Mouse (Mus musculus) stomach, postnatal 0 days (tissue): Measurements from ENCODE around the gene Nfib. TPM values are rescaled to one million over a fixed set of nuclear protein-coding genes. Genes with fewer than 3 reads are reported as not detected.

Source experiments
- ATAC-seq: fragments of 200-750 bp; cut with Nextera tagmentation; 2 replicates; pipeline ENCODE4 v1.8.0; 2017; ENCODE audit not compliant: low FRiP score, low TSS enrichment
- DNase-seq: peaks from one replicate; pipeline ENCODE4 v3.0.0-alpha.2; 2016; ENCODE audit warnings: low spot score
- H3K27ac ChIP-seq: fragments of 300-500 bp; sonication (generic); replicated peaks from 2 replicates; pipeline ENCODE4 v1.5.1; 2014; ENCODE audit warnings: mild to moderate bottlenecking, control low read depth
- H3K27me3 ChIP-seq: fragments of 300-500 bp; sonication (generic); 2 replicates; pipeline ENCODE4 v1.6.1; 2014; ENCODE audit warnings: low read length; ENCODE audit not compliant: control insufficient read depth, insufficient read depth
- H3K36me3 ChIP-seq: fragments of 300-500 bp; sonication (generic); 2 replicates; pipeline ENCODE4 v1.6.1; 2014; ENCODE audit warnings: low read length, mixed read lengths; ENCODE audit not compliant: control insufficient read depth, insufficient read depth
- H3K4me1 ChIP-seq: fragments of 300-500 bp; sonication (generic); replicated peaks from 2 replicates; pipeline ENCODE4 v1.6.1; 2014; ENCODE audit warnings: antibody characterized with exemption; ENCODE audit not compliant: control insufficient read depth, insufficient read depth
- H3K4me2 ChIP-seq: fragments of 300-500 bp; sonication (generic); replicated peaks from 2 replicates; pipeline ENCODE4 v1.6.1; 2014; ENCODE audit warnings: low read depth, mild to moderate bottlenecking, control low read depth, moderate library complexity
- H3K4me3 ChIP-seq: fragments of 300-500 bp; sonication (generic); 2 replicates; pipeline ENCODE4 v1.5.1; 2014; ENCODE audit warnings: low read depth, low read length, control low read depth
- H3K9ac ChIP-seq: fragments of 300-500 bp; sonication (generic); 2 replicates; pipeline ENCODE4 v1.6.1; 2014; ENCODE audit warnings: mild to moderate bottlenecking, low read length, control low read depth, mixed read lengths
- H3K9me3 ChIP-seq: fragments of 300-500 bp; sonication (generic); 2 replicates; pipeline ENCODE4 v1.6.1; 2016; ENCODE audit warnings: low read length; ENCODE audit not compliant: control insufficient read depth
- CTCF ChIP-seq: IDR thresholded peaks from 2 replicates; pipeline ENCODE4 v1.5.1; 2016; ENCODE audit warnings: antibody characterized with exemption, low read depth, mild to moderate bottlenecking, moderate library complexity
- EP300 ChIP-seq: optimal IDR thresholded peaks from 2 replicates; pipeline ENCODE3; 2016; ENCODE audit warnings: antibody characterized with exemption
- WGBS: fragments of 180-500 bp; shearing (Covaris S2); extraction: QIAGEN DNeasy Blood & Tissue Kit; methylation state at CpG from one replicate; pipeline ENCODE4 v1.1.7; 2014; 5-methylcytosine and 5-hydroxymethylcytosine counted together
- polyA plus RNA-seq: library from polyadenylated mRNA; unstranded; fragments of >200 nt; fragmentation: Nextera tagmentation; extraction: Ambion mirVana; gene quantifications from 2 replicates; pipeline ENCODE4 v1.2.1, GENCODE M21; 2015

The Nfib gene
- polyA plus RNA-seq, 1 experiment from 2014 or later: 19.9 TPM

DNA sequence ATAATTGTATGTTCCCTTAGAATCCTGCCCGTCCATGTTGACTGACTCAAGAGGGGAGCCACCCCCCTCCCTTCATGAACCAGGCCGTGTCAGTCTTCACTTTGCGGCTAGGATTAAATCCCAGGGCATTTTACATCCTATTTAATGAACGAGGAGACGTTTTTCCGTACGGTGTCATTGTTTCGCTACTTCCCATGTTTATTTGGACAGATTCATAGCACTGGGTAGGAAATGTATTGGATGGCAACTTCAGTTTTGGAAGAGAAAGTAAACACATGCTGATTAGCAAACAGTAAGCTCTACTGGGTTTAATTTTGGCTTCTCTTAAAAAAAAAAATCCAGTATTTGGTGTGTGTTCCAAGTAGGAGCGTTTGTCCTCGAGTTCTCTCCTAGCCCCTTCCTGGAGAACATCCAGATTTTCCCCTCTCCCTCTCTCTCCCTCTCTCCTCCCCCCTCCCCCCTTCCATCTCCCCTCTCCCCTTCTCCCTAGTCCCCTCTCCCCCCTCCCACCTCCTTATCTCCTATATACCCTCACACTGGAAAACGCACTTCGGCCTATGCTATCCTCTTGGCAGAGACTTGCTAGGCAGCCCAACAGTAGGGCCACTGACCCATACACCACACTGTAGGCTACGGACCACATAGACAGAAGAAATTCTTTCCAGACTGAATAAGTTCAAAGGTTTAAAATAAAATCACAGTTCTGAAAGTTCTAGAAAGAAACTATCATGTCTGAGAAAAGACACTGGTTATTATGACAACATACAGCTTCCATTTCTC lies 271.4 kb downstream of the Nfib start:
- ATAC-seq (no peak), DNase-seq (no peak)
- Histone ChIP-seq H3K4me1 (peaks cover 6% of the 10 kb centered on the region; the same call in 1 of the 2 replicates), H3K27me3 (no peaks in the 10 kb centered on the region), H3K9me3 (no peaks in the 10 kb centered on the region), H3K27ac (peak overlapping the region; percentile 18; the same call in 1 of the 2 replicates), H3K4me2 (0 out of 2 replicates have a peak overlapping the region, but pooled peaks have one; percentile 8), H3K36me3 (no peaks in the 10 kb centered on the region), H3K4me3 (no peak overlapping the region), H3K9ac (no peak overlapping the region)
- TF ChIP-seq CTCF (no peak), EP300 (no peak)
- WGBS: 53% methylated on average over 13 of the region's 13 CpGs

DNA sequence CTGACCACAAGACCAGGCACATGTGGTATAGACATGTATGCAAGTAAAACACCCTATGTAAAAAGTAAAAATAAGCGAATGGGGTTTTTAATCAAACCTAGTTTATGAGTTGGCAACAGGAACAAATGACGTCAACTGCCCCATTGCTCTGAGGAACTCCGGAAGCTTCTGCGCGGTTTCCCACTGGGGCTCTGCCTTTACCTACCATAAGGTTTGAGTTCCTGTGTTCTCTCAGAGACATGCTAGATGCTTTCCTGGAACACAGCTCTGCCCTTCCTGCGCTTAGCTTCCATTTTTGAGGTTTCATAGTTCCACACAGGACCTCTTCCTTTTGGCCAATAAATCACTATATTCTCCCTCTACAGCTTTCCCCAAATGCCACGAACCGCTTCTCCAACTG lies 273.7 kb downstream of the Nfib start:
- 73% methylated on average over 8 of the region's 8 CpGs for WGBS
- no peak overlapping the region for H3K27ac ChIP-seq
- no peaks in the 10 kb centered on the region for H3K9me3 ChIP-seq
- TF ChIP-seq CTCF (no peak), EP300 (no peak)
- no peak overlapping the region for H3K9ac ChIP-seq
- ATAC-seq (no peak), DNase-seq (no peak)
- H3K27me3 ChIP-seq: no peaks in the 10 kb centered on the region
- no peak overlapping the region for H3K4me2 ChIP-seq
- no peaks in the 10 kb centered on the region for H3K36me3 ChIP-seq
- H3K4me3 ChIP-seq: no peak overlapping the region
- peaks cover 6% of the 10 kb centered on the region for H3K4me1 ChIP-seq

DNA sequence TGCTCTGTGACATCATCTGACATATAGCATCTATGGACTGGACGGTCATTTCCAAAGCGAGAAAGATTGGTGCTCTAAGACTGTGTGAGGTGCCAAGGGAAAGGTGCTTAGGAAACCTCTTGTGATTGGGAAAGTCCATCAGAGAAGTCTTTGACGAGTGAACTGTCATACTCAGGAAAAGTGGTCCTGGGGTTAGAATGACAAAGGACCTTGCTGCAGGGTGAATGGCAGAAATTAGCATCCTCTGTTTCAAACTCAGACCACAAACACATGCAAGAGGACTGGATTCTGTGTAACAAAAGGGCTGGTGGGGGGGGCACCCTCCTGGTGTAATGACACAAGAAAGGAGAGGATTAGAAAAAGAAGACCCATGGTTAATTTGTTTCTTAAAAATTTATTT lies 274.7 kb downstream of the Nfib start:
- no peak for ATAC-seq
- Histone ChIP-seq H3K4me1 (peaks cover 6% of the 10 kb centered on the region), H3K9me3 (no peaks in the 10 kb centered on the region), H3K27me3 (no peaks in the 10 kb centered on the region), H3K4me2 (no peak overlapping the region), H3K9ac (no peak overlapping the region), H3K4me3 (no peak overlapping the region), H3K36me3 (no peaks in the 10 kb centered on the region), H3K27ac (no peak overlapping the region)
- 87% methylated on average over 3 of the region's 3 CpGs for WGBS
- TF ChIP-seq EP300 (no peak), CTCF (no peak)
- no peak for DNase-seq

DNA sequence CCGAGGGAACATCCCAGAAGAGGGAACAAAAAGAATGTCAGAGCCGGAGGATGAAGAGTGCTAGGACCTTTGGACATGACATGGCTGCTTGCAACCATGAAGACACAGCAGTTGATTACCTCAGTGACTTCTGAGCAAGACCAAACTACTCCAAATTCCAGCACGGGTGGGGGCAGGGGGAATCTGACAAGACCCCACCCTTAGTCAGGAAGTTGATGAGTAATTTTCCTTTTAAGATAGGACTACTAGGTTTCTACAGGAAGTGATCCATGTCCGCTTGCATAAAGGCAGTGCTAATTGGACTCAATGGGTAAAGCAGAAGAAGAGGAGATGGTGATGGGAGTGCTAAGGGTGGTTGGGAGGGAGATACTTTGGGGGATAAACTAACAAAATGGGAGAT lies 279.3 kb downstream of the Nfib start:
- Histone ChIP-seq H3K27me3 (no peaks in the 10 kb centered on the region), H3K27ac (no peak overlapping the region), H3K4me3 (no peak overlapping the region), H3K4me2 (no peak overlapping the region), H3K9me3 (no peaks in the 10 kb centered on the region), H3K9ac (no peak overlapping the region), H3K36me3 (no peaks in the 10 kb centered on the region), H3K4me1 (no peaks in the 10 kb centered on the region; the same call in 1 of the 2 replicates)
- 82% methylated on average over 4 of the region's 4 CpGs for WGBS
- no peak for TF ChIP-seq EP300
- TF ChIP-seq CTCF: no peak
- DNase-seq (no peak), ATAC-seq (no peak)

DNA sequence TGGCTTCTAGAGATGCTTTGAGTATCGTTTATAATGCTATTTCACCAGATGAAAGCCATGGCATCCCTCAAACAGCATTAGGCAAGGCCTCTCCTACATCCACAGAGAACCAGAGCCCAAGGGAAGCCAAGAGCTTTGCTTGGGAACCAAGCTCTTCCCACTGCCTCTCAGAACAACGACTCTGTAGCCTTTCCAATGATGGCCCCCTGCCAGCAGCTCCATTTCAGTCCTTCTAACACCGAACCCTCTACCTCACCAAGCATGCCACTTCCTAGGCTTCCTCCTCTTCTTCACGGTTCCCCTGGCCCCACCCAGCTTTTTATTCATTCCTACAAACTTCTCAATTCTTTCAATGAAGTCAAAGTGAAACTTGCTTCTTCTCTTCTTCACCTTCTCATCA lies 287.3 kb downstream of the Nfib start:
- 43% methylated on average over 4 of the region's 4 CpGs for WGBS
- ATAC-seq (no peak), DNase-seq (no peak)
- H3K9ac ChIP-seq: no peak overlapping the region
- H3K9me3 ChIP-seq: no peaks in the 10 kb centered on the region
- peaks cover 2% of the 10 kb centered on the region; the same call in 1 of the 2 replicates for H3K4me1 ChIP-seq
- no peak overlapping the region for H3K27ac ChIP-seq
- H3K4me3 ChIP-seq: no peak overlapping the region
- no peak overlapping the region for H3K4me2 ChIP-seq
- TF ChIP-seq EP300 (no peak), CTCF (no peak)
- H3K36me3 ChIP-seq: no peaks in the 10 kb centered on the region
- no peaks in the 10 kb centered on the region for H3K27me3 ChIP-seq

DNA sequence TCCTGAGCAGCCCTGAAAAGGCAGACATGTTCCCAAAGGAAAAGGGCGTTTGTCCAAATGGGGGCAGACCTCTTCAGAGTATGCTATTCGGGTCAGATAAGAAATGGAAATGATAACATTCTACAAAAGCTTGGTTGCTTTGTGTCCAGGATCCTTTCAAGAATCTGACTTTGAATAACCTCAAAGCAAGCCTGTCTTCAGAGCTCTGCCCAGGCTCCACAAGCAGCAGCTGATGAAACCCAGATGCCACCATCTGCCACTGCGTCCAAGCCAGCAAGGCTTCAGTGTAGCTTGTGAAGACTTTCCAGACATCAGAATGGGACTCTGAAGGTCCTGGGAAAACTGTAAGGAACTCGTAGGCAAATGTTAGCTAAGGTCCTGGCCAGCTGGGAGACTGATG lies 289.7 kb downstream of the Nfib start:
- H3K9ac ChIP-seq: no peak overlapping the region
- peaks cover 10% of the 10 kb centered on the region for H3K4me1 ChIP-seq
- H3K9me3 ChIP-seq: no peaks in the 10 kb centered on the region
- DNase-seq (no peak), ATAC-seq (no peak)
- H3K4me3 ChIP-seq: no peak overlapping the region
- H3K36me3 ChIP-seq: no peaks in the 10 kb centered on the region
- no peaks in the 10 kb centered on the region for H3K27me3 ChIP-seq
- no peak for TF ChIP-seq EP300
- TF ChIP-seq CTCF: no peak
- H3K27ac ChIP-seq: 0 out of 2 replicates have a peak overlapping the region, but pooled peaks have one; percentile 40
- 39% methylated on average over 4 of the region's 4 CpGs for WGBS
- no peak overlapping the region for H3K4me2 ChIP-seq
